Mouse (Mus musculus): ENCODE results near the gene 9830107B12Rik. TPM values are rescaled to one million over a fixed set of nuclear protein-coding genes. Genes with fewer than 3 reads are reported as not detected.

Gene 9830107B12Rik
- total RNA-seq, 2 experiments from 2014 or later = not detected

DNA sequence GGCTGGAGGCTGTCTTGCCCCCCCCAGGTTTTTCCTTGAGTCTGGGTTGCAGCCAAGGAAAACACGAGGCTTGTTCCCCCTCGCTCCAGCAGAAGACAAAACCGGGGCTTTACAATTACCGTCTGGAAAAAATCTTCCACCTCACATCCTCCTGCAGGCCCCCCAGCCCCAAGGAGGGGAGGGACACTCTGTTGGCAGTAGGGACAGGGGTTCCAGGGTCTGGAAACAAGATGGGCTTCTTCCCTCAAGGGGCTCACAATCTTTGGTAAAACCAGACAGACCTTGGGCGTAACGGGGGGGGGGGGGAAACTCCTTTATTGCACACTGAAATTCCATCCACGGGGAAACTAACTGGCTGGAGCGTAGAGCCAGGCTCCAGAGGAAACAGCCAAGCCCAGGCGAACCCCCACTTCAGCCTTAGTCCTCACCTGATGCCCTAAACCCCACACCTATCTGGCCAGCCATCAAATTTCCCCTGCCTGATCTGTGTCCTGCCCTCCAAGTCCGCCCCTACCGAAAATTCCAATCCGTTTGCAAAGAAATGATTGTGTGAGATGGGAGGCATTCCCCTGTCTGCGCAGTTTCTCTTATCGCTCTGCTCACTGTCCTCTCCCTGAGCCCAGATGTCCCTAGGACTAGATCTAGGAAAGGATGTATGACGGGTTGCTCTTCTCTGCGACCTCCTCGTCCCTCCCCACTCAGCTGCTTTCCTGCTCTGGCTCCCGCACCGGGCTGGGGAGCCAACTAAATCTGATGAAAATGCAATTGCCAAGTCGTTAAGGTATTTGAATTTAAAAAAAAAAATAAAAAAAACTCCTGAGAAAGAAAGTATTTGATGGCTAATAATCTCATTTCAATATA is 51.0 kb downstream of the 9830107B12Rik start:
- no peak for DNase-seq (ENCODE audit: low spot score in 2 of 2)

DNA sequence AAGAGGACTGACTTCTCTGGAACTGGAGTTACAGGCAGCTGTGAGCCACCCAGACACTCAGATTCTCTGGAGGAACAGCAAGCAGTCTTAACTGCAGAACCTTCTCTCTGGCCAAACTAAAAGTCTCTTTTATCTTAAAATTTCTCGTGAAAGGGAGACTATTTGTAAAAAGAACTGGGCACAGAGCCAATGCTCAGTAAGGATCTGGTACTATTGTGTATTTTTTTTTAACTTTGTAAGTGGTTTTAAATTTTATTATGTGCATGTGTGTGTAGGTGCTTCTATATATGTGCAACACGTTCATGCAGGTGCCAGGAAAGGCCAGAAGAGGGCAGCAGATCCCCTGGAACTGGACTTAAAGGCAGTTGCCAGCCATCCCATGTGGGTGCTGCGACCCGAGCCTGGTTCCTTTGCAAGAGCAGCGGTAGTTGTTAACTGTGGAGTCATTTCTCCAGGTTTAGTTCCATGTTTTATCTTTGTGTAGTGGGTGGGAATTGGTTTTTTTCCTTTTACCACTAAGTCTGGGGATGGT is 52.7 kb downstream of the 9830107B12Rik start:
- DNase-seq (ENCODE audit: low spot score in 2 of 2) = no peak

DNA sequence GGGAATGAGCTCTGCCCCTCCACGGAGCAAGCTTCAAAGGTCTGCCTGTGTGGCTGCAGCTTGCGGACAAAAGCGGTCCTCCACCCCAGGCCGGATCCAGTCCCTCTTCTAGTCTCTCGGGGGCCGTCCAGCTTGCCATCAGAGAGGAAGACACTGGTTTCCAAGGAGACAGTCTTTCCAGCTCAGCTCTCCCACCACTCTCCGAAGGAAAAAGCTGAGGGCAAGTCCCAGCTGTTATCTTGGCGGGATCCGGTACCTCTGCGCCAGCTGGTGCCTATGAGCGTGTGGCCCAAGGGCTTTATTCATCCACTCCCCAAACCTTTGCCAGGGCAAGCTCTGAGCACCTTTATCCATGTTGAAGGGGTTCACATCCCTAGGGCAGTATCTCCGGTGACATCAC is 55.8 kb downstream of the 9830107B12Rik start:
- DNase-seq (ENCODE audit: low spot score in 2 of 2) = no peak

DNA sequence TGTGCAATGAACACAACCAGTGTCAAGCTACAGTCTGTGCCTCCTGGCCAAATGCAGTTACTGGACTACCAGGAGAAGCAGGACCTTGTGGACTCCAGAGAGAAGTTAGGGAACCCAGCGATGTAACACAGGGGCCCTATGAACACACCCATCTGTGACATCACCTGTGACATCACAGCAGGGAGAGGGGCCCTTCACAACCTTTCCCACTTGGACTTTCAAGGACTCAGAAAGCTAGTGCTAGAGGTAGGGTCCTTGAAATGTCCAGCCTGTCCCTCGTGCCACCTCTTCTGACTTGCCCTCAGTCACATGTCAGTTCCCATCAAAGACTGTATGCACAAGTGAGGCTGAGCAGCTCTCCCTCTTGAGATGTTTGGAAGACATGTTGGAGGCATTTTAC is 56.6 kb downstream of the 9830107B12Rik start:
- no peak for DNase-seq (ENCODE audit: low spot score in 2 of 2)

DNA sequence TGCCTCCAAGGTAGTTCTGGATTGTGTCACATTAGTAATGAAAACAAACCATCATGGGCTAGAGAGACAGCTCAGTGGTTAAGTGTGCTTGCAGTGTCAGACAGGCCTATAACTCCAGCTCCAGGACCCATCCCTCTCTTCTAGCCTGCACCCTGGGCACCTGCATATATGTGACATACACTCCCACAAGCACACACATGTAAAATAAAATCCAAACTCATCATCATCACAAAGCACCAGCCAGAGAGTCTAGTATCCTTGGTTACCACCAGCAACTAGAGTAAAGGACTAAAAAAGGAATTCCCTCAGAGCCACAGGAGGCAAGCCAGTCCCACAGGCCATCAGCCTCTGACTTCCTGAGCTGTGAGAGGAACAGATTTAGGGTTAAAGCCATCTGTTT is 57.0 kb downstream of the 9830107B12Rik start, which contains the start of gene 1700067P10Rik:
Gene 1700067P10Rik, plus strand, starts transcription at position 301 of the 400 bp plus-strand sequence.
- no peak for DNase-seq (ENCODE audit: low spot score in 2 of 2)

DNA sequence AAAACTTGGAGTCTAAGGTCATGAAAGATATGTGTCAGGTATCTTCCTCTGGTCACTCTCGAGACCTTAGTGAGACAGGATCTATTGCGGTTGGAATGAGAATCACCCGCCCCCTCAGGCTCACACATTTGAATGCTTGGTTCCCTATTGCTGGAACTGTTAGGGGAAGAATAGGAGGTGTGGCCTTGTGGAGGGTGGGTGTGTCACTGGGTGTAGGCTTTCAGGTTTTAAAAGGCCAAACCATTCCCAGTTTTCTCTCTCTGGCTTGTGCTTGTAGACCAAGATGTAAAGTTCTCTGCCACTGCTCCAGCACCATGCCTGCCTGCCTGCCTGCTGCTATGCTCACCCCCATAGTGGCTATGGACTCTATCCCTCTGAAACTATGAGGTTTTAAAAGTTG is 65.4 kb downstream of the 9830107B12Rik start:
- no peak for DNase-seq (ENCODE audit: low spot score in 2 of 2)

Other genes starting within 250 kb of the 9830107B12Rik start
- gene Foxp4, start 221.6 kb downstream of the 9830107B12Rik start, total RNA-seq (2021) = 10 to 100 TPM; 49.7 to 56.1 TPM
- not detected for gene 1700122O11Rik, start 108.0 kb downstream of the 9830107B12Rik start, total RNA-seq (2021)
- gene 1700067P10Rik, start 56.9 kb downstream of the 9830107B12Rik start, total RNA-seq (2021) = not detected
- not detected for gene A530064D06Rik, start 21.0 kb upstream of the 9830107B12Rik start, total RNA-seq (2021)
- gene Trem1, start 86.5 kb upstream of the 9830107B12Rik start, total RNA-seq (2021) = not detected
- gene Trem3, start 101.5 kb upstream of the 9830107B12Rik start, total RNA-seq (2021) = not detected
- not detected for gene Treml4, start 118.0 kb upstream of the 9830107B12Rik start, total RNA-seq (2021)
- gene Treml2, start 153.2 kb upstream of the 9830107B12Rik start, total RNA-seq (2021) = under 1 TPM; 0.22 to 0.36 TPM
- under 1 TPM in 1 of 2 experiments, not detected in 1; 0.10 TPM for gene B430306N03Rik, start 169.9 kb upstream of the 9830107B12Rik start, total RNA-seq (2021)
- 10 to 100 TPM; 12.2 to 12.3 TPM for gene Trem2, start 200.1 kb upstream of the 9830107B12Rik start, total RNA-seq (2021)
- under 1 TPM in 1 of 2 experiments, not detected in 1; 0.41 TPM for gene Treml1, start 213.6 kb upstream of the 9830107B12Rik start, total RNA-seq (2021)